Mouse (Mus musculus) monocyte, adult 5-6 weeks (primary cell): ENCODE data around the gene Gramd1a. TPM values are rescaled to one million over a fixed set of nuclear protein-coding genes. Genes with fewer than 3 reads are reported as not detected.

Experiments used
- ATAC-seq: fragments of 153-309, 156-312 bp; replicated peaks from 2 replicates; pipeline ENCODE4 v1.8.0; 2017; ENCODE audit warnings: mild to moderate bottlenecking; ENCODE audit not compliant: low TSS enrichment, insufficient number of reproducible peaks, severe bottlenecking, poor library complexity, low FRiP score
- total RNA-seq: library from RNA; stranded (forward); fragments of 200-1000, 200-491, 200-594 nt; gene quantifications from 3 replicates; pipeline ENCODE4 v1.2.3, GENCODE M21; 2017

Gene Gramd1a
- total RNA-seq, 1 experiment from 2014 or later, result 60.2 TPM

DNA sequence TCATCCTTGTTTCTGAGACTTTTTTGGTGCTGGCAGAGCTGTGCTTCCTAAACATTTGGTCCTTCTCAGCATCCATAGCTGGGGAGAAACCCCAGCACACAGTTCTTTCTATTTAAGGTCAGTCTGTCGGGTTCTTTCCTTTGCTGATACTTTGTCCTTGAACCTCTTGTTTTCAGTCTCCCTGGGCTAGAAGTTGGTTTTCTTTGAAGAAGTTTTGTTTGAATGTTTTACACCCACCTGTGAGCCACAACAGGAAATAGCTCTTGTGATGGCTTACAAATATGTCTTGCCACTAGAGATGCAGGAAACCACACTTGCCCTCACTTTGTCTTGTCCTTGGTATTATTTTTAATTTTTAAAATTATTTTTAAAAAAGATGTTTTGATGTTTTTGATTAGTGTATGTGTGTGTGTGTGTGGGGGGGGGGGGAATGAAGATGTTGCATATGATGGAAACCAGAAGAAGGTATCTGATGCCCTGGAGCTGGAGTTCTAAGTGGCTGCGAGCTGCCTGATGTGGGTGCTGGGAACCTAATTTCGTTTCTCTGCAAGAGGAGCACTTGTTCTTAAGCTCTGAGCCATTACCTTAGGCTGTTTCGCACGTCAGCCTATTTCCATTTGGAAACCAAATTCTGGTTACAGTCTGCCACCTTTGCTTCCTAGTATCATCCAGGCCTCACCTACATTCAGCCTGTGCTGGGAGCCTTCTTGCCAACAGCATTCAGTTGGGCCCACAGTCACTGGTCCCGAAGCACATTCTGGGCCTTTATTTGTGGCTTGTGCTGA is 2.0 kb downstream of the Gramd1a start:
- no peak for ATAC-seq

GRCm38 (mm10) chr7:31151301-31152241 is 4.1 kb downstream of the Gramd1a start:
- ATAC-seq, result peak; percentile 9; the same call in 1 of the 2 replicates

DNA sequence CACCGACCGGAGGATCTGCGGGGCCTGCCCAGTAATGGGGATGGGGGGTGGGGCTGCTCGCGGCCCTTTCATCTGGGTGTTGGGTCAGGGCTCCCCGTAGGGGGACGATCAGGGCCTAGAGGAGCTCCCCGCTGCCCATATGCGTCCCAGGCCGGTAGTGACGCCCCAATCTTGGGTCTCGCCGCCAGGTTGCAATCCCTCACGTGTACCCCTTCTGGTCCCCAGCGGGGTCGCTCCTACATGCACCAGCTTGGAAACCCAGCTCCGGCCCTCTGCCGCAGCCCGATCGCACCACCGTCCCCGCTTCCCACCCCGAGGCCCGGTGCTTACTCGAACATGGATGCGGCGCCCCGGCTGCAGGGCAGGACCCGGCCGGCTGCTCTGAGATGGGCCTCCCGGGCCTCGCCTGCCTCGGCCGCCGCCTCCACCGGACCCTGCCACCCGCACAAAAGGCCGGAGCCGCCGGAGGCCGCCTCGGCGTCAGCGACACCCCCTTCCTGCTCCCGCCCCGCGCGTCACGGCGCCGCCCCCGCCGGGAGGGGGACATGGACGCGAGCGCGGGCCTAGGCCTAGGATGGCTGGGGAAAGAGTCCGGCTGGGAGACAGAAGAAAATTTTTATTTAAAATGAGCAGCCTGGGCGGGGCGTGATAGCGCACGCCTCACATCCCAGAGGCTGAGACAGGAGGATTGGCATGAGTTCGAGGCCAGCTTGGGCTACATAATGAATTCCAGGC is 5.0 kb downstream of the Gramd1a start:
- ATAC-seq, result peak; percentile 27; the same call in 1 of the 2 replicates

DNA sequence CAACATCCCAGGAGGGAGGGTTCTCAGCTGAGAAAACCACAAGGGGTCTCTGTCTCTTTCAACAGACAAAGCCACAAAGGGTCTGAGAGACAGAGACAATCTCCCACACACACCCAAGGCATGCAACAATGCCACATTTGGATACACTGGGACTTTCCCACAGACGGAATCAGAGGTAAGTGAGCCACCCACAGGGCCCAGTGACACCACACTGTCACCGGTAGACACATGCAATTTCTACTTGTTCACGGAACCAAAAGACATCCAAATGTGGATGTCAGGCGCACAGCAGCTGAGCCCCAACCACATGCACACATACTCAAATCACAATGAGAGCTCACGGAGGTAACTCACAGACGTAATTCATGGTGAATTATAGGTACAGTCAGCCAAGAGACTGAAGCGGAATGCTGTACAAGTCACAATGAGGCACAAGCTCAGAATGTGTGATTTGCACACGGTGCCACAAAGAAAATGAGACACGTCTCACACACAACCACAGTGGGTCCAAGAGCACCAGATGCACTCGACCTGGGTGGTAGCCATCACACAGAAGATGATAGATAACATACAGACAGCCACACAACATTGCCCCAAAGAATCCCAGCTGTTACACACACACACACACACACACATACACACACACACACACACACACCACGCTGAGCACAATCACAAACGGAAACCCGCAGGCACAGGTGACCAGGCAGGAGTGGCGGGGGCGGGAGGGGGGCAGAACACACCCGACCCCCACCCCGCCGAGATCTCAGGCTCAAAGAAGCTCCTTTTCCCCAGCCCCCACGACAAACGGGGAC is 5.7 kb downstream of the Gramd1a start:
- ATAC-seq, result no peak

DNA sequence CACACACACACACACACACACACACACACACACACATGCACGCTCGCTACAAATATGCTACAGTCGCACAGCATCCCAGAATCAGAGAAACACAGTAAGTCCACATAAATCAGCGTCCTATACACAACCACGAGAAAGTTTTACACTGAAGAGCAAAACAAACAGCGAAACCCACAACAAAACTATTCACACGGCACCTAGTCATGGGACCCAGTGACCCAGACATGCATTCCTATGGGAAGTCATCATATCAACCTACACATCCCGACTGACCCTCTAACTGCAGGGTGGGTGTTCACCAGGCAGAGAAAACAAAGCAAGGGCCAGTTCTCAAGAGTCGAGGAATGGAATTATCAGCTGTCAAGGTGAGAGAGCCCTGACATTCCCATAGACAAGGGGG is 6.4 kb downstream of the Gramd1a start:
- no peak for ATAC-seq

DNA sequence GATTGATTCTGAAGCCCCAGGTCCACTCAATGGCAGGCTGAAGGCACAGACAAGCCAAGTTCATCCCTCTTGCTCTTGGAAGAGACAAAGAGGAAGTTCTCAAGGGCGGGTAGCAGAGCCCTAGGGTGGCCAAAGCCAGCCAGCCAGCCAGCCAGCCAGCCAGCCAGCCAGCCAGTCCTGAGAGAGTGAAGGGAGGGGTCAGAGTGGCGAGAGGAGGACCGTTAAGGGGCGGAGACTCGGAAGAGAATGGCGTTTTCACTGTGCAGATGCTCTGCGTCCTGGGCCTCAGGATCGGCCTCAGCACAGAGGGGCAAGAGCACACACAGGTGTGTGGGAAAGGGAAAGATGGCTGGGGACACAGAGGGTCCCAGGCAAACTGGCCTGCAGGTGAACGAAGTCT is 6.9 kb downstream of the Gramd1a start:
- ATAC-seq, result peak; percentile 84

GRCm38 (mm10) chr7:31148086-31148485 is 7.6 kb downstream of the Gramd1a start:
- ATAC-seq, result no peak

- no peak for ATAC-seq
Measured at GRCm38 (mm10) chr7:31145596-31146160, 10.0 kb downstream of the Gramd1a start.

DNA sequence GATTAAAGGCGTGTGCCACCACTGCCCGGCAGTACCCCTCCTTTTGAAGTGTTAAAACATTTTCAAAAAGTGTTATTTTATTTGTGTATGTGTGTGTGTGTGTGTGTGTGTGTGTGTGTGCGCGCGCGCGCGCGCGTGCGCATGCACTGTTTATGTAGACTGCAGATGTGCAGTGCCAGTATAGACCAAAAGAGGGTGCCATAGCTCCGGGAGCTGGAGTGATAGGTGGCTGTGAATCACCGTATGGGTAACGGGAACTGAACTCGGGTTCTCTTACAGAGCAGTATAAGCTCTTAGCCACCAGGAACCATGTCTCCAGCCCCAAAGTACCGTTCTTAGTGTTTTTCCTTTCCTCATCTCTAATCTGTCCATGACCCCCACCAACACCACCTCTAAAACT is 10.8 kb downstream of the Gramd1a start:
- no peak for ATAC-seq

DNA sequence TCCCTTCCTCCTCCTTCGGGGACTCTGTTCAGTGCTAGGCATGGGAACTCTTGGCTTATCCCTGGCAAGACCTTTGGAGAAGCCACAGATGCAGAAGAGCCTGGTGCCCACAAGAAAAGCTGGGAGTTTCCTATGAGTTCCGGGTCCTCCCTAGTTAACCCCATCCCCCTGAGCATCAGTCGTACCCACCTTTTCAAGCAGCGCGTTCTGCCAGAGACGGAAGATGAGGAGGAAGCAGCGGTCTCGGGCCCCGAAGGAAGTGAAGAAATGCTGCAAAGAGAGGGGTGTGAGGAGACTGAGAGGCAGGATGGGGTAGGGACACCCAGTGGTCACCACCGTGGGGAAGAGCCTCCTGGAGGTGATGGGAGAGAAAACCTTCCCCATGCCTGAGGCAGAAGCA is 14.8 kb downstream of the Gramd1a start:
- ATAC-seq, result no peak

DNA sequence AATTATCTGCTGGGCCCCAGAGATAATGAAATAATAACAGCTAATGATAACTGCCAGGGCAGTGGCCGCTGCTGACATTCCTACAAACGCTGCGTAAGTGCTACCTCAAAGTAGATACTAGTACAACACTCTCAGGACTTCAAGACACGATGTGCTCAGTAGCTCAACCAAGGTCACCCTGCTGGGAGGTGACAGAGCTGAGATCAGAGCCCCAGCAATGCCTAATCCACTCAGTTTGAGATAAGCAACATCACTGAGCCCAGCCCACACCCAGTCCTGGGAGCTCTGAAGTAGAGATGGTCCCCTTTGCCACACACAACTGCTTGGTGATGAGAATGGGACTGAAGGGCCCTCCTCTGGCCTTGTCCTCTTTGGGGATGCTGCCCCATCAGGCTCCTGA is 15.4 kb downstream of the Gramd1a start:
- ATAC-seq, result no peak

DNA sequence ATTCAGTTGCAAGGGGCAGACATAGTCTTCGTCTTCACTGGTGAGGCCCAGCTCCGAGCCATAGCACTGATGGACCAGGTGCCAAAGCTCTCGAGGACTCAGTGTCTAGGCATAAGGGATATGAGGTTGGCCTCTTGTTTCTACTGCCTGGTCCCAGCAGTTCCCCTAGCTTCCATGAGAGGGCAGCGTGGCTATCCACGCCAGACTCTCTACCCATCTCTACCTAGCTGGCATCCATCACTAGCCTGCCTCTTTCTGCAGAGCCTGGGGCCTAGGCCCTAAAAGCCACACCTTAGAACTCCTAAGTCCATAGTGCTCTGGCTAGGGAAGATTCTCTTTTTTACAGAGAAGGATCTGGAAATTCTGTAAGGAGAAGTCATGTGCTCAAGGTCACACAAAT is 15.9 kb downstream of the Gramd1a start:
- peak; percentile 68 for ATAC-seq

- ATAC-seq, result no peak
Measured at GRCm38 (mm10) chr7:31135717-31136116, 20.0 kb downstream of the Gramd1a start.

GRCm38 (mm10) chr7:31131866-31132265 is 23.8 kb downstream of the Gramd1a start:
- no peak for ATAC-seq

GRCm38 (mm10) chr7:31130841-31131240 is 24.9 kb downstream of the Gramd1a start:
- ATAC-seq, result peak; percentile 69

DNA sequence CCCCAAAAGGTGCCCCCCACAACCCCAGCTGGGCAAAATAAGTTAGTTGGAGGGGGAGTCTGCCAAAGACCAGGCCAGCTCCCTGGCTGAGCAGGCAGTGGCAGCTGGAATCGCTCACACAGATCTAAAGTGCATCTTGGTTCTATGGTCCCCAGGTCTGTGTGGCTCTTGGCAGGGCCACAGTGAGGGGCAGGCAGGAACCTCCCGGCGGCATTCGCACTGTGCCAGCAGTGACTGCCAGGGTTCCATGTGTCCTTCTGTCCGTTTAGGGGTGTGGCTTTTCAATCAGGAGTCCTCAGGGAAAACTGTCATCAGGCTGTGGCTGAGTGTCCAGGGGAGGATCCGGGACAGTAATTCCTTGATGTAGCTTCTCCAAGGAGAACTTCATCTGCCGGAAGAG is 25.5 kb downstream of the Gramd1a start:
- no peak for ATAC-seq

DNA sequence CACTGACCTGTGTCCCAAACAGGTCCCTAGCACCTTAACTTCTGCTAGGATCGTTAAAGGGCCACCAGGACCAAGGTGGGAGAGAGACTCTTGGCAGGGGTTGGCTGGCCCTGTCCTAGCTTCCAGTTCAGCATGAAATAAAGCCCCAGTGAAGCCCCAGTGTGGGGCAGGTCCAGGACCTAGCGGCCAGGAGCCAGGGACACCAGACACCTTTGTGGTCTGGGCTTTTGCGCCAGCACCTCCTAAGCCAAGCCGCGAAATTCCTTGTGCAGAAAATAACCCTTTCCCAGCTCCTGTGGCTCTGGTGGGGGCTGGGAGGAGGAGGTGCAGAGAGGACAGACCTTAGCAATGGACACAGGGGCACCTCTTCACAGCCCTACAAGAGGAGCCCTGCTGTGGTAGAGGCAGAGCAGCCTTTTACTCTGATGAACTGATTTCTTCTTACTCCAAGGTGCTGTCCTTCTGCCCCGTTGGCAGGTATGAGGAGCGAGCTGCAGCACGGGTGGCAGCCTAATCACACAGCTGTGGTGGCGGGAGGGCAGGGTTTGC is 27.5 kb downstream of the Gramd1a start:
- no peak for ATAC-seq
